Mouse (Mus musculus): ENCODE measurements around the gene Lhb. TPM values are rescaled to one million over a fixed set of nuclear protein-coding genes. Genes with fewer than 3 reads are reported as not detected.
"Not testable (repeated sequence)": the region's sequence is repeated elsewhere in the genome, so short reads cannot be mapped to it uniquely, and the experiment has no call there.

Gene Lhb
- not detected for total RNA-seq (2021)

GRCm38 (mm10) chr7:45420615-45420919 is at the start of gene Lhb:
Gene Lhb (plus strand): TSS chr7:45420820.
- intact Hi-C loops (cut with DNase I) = no loop called here
- DNase-seq = no peak

- DNase-seq = no peak
- intact Hi-C loops (cut with DNase I) = no loop called here
These were observed 48.2 kb upstream of the Lhb start for GRCm38 (mm10) chr7:45372371-45372770.

- DNase-seq = no peak
- intact Hi-C loops (cut with DNase I) = no loop called here
These were observed 46.0 kb upstream of the Lhb start for GRCm38 (mm10) chr7:45374620-45375019.

DNA sequence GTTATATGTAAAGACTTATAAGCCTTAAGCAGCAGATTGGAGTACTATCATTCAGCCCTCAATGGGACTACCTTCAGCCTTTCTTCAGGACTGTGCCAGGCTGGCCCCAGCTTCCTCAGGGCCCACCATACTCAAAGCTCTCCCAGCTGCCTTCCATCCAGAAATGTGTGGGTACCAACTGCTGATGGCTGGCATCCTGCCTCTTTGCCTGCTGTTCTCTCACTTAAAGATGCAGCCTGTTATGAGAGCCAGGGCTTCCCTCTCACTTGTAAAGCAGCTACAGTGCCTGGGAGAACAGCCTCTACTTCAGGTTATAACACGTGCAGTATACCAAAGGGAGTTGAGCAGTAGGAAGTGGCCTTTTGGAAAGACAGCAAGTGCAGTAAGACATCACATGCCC is 44.6 kb upstream of the Lhb start:
- intact Hi-C loops (cut with DNase I) = no loop called here

DNA sequence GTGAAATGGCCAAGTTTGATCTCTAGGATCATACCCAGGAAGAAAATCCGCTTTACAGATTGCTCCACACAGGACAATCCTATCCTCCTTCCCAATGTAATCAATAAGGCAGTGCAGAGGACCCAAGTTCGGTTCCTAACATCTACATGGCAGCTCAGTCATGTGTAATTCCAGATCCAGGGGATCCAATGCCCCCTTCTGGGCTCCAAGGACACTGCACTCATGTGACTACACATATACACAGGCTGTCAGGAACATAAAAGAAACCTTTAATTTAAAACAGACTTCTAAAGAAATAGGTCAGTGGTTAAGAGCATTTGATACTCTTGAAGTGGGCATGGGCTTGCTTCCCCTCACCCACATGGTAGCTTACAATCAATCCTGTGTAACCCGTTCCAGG is 34.5 kb upstream of the Lhb start:
- intact Hi-C loops (cut with DNase I) = no loop called here
- no peak for DNase-seq

More for the DNA sequence above, 44.6 kb upstream of the Lhb start:
- no peak for DNase-seq

DNA sequence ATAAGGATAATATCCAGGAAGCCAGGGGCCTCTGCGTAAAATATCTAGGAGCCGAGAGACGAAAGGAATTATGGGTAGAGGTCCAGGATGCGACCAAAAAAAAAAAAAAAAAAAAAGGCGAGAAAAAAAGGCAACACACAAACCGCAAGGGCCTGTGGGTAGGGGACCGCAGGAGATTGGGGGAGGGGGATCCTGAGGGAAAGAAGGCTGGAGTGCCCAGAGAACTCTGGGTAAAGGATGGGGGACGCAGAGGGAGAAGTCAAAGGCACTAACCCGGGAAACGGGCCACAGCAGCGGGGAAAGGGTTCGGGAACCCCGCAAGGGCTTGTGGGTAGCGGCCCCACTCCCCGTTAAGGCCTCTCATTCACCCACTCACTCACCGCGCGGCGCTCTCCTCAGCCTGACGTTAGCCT is 25.5 kb upstream of the Lhb start:
- intact Hi-C loops (cut with DNase I) = no loop called here
- DNase-seq = peak; percentile 73

GRCm38 (mm10) chr7:45395578-45396336 is 24.9 kb upstream of the Lhb start, which contains the start of gene Snrnp70:
Gene Snrnp70 (minus strand): TSS chr7:45395742.
- DNase-seq = peak; percentile 100
- intact Hi-C loops (cut with DNase I) = no loop called here

DNA sequence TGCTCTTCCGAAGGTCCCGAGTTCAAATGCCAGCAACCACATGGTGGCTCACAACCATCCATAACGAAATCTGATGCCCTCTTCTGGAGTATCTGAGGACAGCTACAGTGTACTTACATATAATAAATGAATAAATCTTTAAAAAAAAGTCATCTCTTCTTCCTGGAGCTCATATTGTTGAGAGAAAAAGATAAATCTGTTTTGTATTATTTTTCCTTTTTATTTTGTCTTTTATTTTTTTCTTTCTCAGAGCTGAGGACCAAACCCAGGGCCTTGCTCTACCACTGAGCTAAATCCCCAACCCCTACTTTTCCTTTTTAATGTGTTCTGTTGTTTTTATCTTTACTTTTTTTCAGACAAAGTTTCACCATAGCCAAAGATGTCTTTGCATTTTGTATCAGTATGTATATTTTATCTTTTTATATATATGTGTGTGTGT is 24.3 kb upstream of the Lhb start:
- DNase-seq; intact Hi-C loops (cut with DNase I): not testable (repeated sequence)

GRCm38 (mm10) chr7:45396787-45397186 is 23.8 kb upstream of the Lhb start:
- intact Hi-C loops (cut with DNase I) = no loop called here
- DNase-seq = no peak

DNA sequence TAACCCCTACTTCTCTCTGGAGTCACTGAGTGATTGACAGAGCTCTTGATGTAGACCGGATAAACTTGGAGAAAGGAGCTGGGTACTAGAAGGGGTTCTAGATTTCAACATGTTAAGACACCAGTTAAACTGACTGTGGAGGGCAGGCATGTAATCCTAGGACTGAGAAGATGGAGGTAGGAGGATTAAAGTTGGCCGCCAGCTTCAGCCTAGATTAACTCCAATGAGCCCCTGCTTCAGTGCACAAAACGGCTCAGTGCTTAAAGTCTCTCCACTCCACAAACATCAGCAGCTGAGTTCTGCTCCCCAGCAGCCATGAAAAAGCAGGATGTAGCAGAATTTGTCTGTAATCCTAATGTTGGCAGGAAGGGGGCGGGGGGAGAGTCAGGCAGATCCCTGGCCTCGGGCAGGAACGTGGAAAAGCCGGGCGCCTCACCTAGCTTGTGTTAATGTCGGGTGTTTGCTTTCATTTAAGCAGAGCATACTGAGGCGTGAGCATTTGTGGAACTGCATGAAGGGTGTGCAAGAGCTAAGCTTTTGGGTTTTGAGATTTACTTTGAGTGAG is 19.0 kb upstream of the Lhb start:
- no peak for DNase-seq
- intact Hi-C loops (cut with DNase I) = no loop called here

DNA sequence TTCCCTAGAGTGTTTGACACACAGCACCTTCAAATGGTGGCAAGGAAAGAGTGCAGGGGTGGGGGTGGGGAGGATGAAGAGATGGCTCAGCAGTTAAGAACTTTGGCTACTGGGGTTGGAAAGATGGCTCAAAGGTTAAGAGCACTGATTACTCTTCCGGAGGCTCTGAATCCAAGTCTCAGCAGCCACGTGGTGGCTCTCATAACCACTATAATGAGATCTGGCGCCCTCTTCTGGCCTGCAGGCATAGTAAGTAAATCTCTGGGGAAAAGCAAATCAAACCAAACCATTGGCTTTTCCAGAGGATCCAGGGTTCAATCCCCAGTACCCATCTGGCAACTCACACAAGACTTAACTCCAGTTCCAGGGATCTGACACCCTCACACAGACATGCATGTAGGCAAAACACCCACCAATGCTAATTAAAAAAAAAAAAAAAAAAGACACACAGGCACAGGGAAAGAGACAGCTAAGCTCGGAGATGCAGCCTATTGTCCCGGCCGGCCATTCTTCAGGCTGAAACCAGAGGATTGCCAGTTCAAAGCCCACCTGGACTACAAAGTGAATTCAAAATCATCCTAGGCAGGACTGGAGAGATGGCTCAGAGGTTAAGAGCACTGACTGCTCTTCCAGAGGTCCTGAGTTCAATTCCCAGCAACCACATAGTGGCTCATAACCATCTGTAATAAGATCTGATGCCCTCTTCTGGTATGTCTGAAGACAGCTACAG is 16.9 kb upstream of the Lhb start:
- intact Hi-C loops (cut with DNase I) = no loop called here
- peak; percentile 73 for DNase-seq

DNA sequence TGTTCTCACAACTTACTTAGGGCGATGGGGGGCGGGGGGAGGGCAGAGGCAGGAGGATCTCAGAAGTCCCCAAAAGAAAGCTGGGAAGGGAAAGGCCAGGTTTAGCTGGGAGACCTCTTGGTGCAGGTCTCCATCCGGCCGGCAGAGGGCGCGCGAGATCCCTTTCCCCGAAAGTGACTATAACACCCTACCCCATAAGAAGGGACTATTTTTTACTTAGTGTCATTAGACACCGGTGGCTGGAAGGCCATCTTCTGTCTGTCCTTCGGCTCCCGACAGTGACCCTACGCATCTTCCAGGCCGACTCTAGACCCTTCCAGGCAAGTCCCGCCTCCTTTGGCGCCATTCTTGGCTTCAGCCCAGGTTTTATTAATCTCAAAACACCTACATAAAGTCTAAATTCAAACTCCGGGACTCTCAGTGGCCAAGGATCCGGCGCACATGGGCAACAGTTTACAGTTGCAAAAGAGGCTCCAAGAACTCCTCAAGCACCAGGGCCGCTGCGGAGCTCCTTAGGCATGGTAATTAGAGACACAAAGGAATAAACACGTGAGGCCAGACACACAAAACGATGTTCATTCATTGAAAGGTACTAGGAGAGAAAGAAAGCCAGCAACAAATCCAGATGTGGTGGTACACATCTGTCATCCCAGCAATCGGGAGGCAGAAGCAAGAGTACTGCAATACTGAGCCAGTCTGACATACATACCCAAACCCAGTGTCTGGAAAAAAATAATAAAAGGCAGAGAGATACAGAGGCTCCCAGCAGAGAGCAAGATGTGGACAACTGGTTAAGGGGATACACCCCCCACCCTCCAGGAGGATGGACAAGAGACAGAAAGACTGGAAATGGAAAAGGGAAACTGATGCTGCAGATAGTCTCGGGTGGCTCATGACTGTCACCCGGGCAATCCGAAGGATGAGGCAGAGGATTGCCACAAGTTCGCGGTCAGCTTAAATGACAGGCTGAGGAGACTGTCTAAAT is 15.2 kb upstream of the Lhb start, which contains the start of gene Kcna7:
Kcna7 (plus strand) TSS at position 563 of the 985 bp plus-strand sequence.
- intact Hi-C loops (cut with DNase I) = no loop called here
- peak; percentile 65 for DNase-seq

- DNase-seq = no peak
- intact Hi-C loops (cut with DNase I) = no loop called here
These were observed 14.2 kb upstream of the Lhb start for GRCm38 (mm10) chr7:45406157-45407156.

GRCm38 (mm10) chr7:45407836-45408235 is 12.8 kb upstream of the Lhb start:
- intact Hi-C loops (cut with DNase I) = no loop called here
- no peak for DNase-seq

- DNase-seq = no peak
- intact Hi-C loops (cut with DNase I) = no loop called here
These were observed 12.3 kb upstream of the Lhb start for GRCm38 (mm10) chr7:45408351-45408750.

DNA sequence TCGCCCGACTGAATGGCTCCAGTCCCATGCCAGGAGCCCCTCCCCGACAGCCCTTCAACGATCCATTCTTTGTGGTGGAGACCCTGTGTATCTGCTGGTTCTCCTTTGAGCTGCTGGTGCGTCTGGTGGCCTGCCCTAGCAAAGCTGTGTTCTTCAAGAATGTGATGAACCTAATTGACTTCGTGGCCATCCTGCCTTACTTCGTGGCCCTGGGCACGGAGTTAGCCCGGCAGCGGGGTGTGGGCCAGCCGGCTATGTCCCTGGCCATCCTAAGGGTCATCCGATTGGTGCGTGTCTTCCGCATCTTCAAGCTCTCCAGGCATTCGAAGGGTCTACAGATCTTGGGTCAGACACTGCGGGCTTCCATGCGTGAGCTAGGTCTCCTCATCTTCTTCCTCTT is 11.7 kb upstream of the Lhb start:
- DNase-seq = no peak
- intact Hi-C loops (cut with DNase I) = no loop called here

DNA sequence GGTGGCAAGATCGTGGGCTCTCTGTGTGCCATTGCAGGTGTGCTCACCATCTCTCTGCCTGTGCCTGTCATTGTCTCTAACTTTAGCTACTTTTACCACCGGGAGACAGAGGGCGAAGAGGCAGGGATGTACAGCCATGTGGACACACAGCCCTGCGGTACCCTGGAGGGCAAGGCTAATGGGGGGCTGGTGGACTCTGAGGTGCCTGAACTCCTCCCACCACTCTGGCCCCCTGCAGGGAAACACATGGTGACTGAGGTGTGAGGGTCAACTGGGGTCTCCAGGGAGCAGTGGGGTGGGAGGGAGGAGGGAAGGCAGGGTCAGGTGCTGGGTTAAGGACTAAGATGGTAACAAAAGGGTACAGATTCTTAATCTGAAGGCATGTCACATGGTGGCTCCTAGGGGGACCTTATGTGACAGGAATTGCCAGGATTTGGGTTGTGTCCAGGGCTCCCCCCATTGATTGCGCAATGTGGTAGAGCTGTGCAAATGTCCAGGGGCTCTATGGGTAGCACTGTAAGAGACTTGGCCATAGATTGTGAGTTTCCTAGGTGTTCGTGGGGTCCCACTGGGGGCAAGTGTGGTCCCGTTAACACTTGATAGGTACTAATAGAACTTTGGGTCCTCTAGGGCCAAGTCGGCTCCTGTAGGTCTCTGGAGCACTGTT is 11.0 kb upstream of the Lhb start:
- DNase-seq = no peak
- intact Hi-C loops (cut with DNase I) = no loop called here

DNA sequence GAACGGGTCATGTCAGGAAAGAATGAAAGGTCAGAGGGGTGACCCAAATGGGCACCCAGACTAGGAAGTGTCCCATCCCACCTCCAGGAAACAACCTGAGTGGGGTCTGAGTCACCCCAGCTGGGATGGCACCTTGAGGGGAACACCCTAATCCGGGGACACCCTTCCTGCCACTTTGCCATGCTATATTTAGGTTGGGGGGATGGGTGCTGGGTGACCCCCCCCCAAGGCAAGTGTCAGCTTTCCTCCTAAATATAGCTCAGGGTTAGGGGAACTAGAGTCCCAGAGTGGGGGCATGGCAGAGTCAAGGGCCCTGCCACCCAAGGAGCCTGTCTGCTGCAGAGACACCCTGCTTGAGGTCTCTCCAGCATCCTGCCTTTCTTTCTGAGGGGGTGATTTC is 8.2 kb upstream of the Lhb start:
- intact Hi-C loops (cut with DNase I) = no loop called here
- DNase-seq = no peak
